Mouse (Mus musculus) neural tube, embryonic 15.5 days (tissue): Measurements from ENCODE around the gene Lrrc32. TPM values are rescaled to one million over a fixed set of nuclear protein-coding genes. Genes with fewer than 3 reads are reported as not detected.

Source experiments
- ATAC-seq: fragments of 200-750 bp; cut with Nextera tagmentation; 2 replicates; pipeline ENCODE4 v1.8.0; 2017; ENCODE audit warnings: mild to moderate bottlenecking, moderate TSS enrichment, moderate library complexity; ENCODE audit not compliant: low FRiP score
- H3K27ac ChIP-seq: fragments of 300-500 bp; sonication (generic); replicated peaks from 2 replicates; pipeline ENCODE4 v1.5.1; 2015; ENCODE audit warnings: mild to moderate bottlenecking, inconsistent platforms
- H3K27me3 ChIP-seq: fragments of 300-500 bp; sonication (generic); replicated peaks from 2 replicates; pipeline ENCODE4 v1.6.1; 2015; ENCODE audit warnings: inconsistent platforms
- H3K36me3 ChIP-seq: fragments of 300-500 bp; sonication (generic); 2 replicates; pipeline ENCODE4 v1.6.1; 2015; ENCODE audit warnings: inconsistent platforms
- H3K4me1 ChIP-seq: fragments of 300-500 bp; sonication (generic); 2 replicates; pipeline ENCODE4 v1.6.1; 2015; ENCODE audit warnings: inconsistent platforms
- H3K4me2 ChIP-seq: fragments of 300-500 bp; sonication (generic); 2 replicates; pipeline ENCODE4 v1.6.1; 2015; ENCODE audit warnings: inconsistent platforms, mild to moderate bottlenecking, moderate library complexity
- H3K4me3 ChIP-seq: fragments of 300-500 bp; sonication (generic); replicated peaks from 2 replicates; pipeline ENCODE4 v1.5.1; 2015; ENCODE audit warnings: mild to moderate bottlenecking, inconsistent platforms
- H3K9ac ChIP-seq: fragments of 300-500 bp; sonication (generic); replicated peaks from 2 replicates; pipeline ENCODE4 v1.6.1; 2015; ENCODE audit warnings: mild to moderate bottlenecking, inconsistent platforms
- H3K9me3 ChIP-seq: fragments of 300-500 bp; sonication (generic); replicated peaks from 2 replicates; pipeline ENCODE4 v1.6.1; 2016; ENCODE audit warnings: inconsistent platforms
- WGBS: fragments of 180-500 bp; shearing (Covaris S2); methylation state at CpG from one replicate; pipeline ENCODE4 v1.1.7; 2015; ENCODE audit warnings: mixed read lengths; 5-methylcytosine and 5-hydroxymethylcytosine counted together
- polyA plus RNA-seq: library from polyadenylated mRNA; unstranded; fragments of >200 nt; fragmentation: Nextera tagmentation; extraction: Ambion mirVana; gene quantifications from 2 replicates; pipeline ENCODE4 v1.2.1, GENCODE M21; 2015

Lrrc32 gene
- polyA plus RNA-seq: 3.1 and 5.5 TPM in 2 replicates

DNA sequence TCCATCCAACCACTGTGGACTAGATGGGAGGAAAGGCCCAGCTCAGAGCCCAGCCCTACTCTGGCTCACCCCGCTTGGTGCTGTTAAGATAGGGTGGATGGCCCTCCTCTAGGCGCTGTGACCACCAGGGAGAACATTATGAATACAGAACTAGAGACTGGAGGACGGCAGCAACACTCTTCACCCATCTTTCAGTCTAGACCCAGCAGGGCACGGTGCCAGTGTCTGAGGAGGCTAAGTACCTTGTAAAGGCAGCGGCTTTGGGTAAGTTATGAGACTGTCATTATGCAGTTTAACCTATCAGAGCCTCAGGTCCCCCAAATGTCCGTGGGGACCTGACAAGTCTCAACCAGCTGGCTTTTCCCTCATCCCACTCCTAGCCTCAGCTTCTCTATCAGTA lies at the start of gene Lrrc32:
Gene Lrrc32, plus strand, starts transcription at position 153 of the 400 bp plus-strand sequence.
- peak within 1 kb of the TSS; percentile 56 for H3K4me3 ChIP-seq
- peak; percentile 6; the same call in 1 of the 2 replicates for ATAC-seq
- 40% methylated on average over 6 of the region's 6 CpGs for WGBS
- peaks cover 30% of the 10 kb centered on the region for H3K4me1 ChIP-seq
- H3K27me3 ChIP-seq: peaks cover 19% of the 10 kb centered on the region
- H3K9me3 ChIP-seq: no peaks in the 10 kb centered on the region
- H3K9ac ChIP-seq: peak within 1 kb of the TSS; percentile 54
- H3K36me3 ChIP-seq: no peaks in the 10 kb centered on the region
- H3K27ac ChIP-seq: no peak within 1 kb of the TSS
- H3K4me2 ChIP-seq: peak within 1 kb of the TSS; percentile 94

DNA sequence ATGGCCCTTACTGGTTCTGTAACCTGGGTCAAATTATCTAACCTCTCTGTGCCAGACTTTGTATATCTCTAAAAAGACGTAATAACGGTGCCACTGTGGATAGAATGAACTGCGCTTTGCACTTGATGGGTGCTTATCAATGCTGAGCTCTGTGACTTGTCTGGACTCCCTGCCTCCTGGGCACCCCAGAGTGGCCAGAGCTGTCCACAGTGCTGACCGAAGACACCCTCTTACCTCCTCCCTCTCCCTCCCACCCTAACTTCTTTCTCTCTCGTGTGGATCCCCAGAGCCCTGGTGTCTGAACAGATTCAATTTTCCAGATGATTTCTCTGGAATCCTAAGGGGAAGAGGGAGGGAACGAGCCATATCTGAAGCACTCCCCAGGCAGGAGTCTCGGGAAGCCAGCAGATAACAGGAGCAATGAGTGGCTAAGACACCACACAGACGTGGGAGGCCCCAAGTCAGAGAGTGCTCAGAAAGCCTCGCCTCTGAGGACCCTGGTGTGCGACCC lies 49.1 kb upstream of the Lrrc32 start, which contains the start of gene Gucy2d:
Gene Gucy2d, plus strand, starts transcription at position 461 of the 511 bp plus-strand sequence.
- Histone ChIP-seq H3K9ac (no peak within 1 kb of the TSS), H3K4me2 (no peak within 1 kb of the TSS), H3K9me3 (no peaks in the 10 kb centered on the region), H3K4me3 (no peak within 1 kb of the TSS), H3K27me3 (no peaks in the 10 kb centered on the region), H3K4me1 (no peaks in the 10 kb centered on the region), H3K27ac (no peak within 1 kb of the TSS), H3K36me3 (no peaks in the 10 kb centered on the region)
- WGBS: 53% methylated on average over 10 of the region's 10 CpGs
- no peak for ATAC-seq

DNA sequence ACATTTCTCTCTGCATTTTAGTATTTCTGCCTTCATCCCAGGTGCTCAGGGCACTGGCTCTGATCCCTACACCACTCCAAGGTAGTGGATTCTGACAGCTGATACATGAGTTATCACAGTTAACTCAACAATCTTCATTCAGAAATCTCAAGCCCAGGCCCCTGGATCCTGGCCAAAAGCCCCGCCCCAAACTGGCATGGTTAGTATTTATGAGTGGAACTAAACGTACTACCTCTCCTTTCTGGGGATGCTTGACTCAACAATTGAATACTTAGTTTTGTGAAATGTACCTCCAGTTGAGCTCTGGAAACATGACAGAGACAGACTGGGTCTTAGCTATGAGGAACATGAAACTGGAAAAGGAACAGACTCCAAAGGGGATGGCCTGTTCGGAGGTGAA lies 42.2 kb upstream of the Lrrc32 start:
- H3K4me1 ChIP-seq: no peaks in the 10 kb centered on the region
- H3K27me3 ChIP-seq: no peaks in the 10 kb centered on the region
- no peak overlapping the region for H3K4me2 ChIP-seq
- no peak overlapping the region for H3K27ac ChIP-seq
- no peak overlapping the region for H3K4me3 ChIP-seq
- no peak overlapping the region for H3K9ac ChIP-seq
- no peak for ATAC-seq
- 71% methylated on average over 3 of the region's 3 CpGs for WGBS
- H3K36me3 ChIP-seq: no peaks in the 10 kb centered on the region
- no peaks in the 10 kb centered on the region for H3K9me3 ChIP-seq

DNA sequence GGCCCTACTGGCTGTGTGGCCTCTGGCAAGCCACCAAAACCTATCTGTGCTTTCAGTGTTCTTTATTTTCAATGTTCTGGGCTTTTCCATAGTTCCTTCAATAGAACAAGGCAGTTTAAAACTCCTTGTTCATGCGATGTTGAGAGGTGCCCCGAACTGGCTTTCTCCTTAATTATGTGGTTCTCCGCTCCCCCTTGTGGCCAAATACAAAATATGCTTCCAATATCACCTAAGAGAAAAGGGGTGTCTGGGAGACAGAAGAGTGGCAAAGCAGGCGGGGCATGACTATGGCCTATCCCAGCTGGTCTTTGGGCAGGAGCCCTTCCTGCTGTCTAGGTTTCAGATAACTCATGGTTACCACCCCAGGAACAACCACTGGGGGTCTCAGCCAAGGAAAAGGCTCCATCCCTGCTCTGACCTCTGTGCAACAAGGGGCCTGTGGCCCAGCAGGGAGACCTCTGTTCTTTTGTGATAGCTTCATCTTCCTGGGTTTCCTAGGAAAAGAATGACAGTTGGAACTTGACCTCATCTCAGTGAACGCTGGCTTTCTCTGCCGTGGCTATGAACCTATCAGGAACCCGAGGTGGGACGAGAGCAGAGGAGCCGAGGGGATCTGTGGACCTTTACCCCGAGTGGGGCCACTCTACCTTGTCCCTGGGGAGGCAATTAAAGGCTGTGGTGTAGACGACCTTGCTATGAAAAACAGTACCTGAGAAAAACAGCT lies 41.3 kb upstream of the Lrrc32 start:
- H3K27me3 ChIP-seq: no peaks in the 10 kb centered on the region
- no peaks in the 10 kb centered on the region for H3K36me3 ChIP-seq
- 64% methylated on average over 11 of the region's 11 CpGs for WGBS
- no peak overlapping the region for H3K27ac ChIP-seq
- no peak overlapping the region for H3K9ac ChIP-seq
- H3K4me2 ChIP-seq: no peak overlapping the region
- H3K4me1 ChIP-seq: no peaks in the 10 kb centered on the region
- H3K4me3 ChIP-seq: no peak overlapping the region
- H3K9me3 ChIP-seq: no peaks in the 10 kb centered on the region
- peak; percentile 21; the same call in 1 of the 2 replicates for ATAC-seq

DNA sequence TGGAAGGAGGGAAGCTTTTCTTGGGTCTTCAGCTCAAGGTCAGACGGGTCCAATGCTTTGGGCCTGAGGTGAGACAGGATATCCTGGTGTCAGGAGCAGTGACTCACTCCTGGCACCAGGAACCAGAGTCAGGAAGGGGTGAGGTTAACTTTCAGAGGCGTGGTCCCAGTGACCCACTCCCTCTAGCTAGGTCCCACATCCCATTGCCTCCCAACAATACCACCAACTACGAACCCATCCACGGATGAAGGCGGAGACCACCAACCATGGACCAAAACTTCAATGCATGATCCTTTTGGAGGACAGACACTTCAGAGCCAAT lies 40.8 kb upstream of the Lrrc32 start:
- no peaks in the 10 kb centered on the region for H3K9me3 ChIP-seq
- no peak for ATAC-seq
- no peak overlapping the region for H3K4me3 ChIP-seq
- H3K36me3 ChIP-seq: no peaks in the 10 kb centered on the region
- H3K4me2 ChIP-seq: no peak overlapping the region
- WGBS: 96% methylated on average over 5 of the region's 5 CpGs
- no peaks in the 10 kb centered on the region for H3K27me3 ChIP-seq
- no peak overlapping the region for H3K27ac ChIP-seq
- H3K9ac ChIP-seq: no peak overlapping the region
- no peaks in the 10 kb centered on the region for H3K4me1 ChIP-seq

DNA sequence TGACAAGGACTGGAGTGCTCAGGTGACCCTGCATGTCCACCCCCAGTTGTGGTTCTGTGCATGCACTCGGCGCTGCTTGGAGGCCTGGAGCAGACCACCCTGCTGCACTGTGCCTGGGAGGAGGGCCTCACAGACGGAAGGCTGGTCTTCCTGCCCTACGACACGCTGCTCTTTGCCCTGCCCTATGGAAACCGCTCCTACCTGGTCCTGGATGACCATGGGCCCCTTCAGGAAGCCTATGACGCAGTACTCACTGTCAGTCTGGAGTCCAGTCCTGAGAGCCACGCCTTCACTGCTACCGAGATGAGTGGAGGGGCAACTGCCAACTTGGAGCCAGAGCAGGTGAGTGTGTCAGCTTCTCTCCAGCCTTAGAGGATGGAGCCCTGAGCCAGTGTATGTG lies 39.4 kb upstream of the Lrrc32 start:
- no peaks in the 10 kb centered on the region for H3K9me3 ChIP-seq
- no peak overlapping the region for H3K9ac ChIP-seq
- H3K27me3 ChIP-seq: no peaks in the 10 kb centered on the region
- no peak for ATAC-seq
- no peak overlapping the region for H3K4me3 ChIP-seq
- H3K4me2 ChIP-seq: no peak overlapping the region
- WGBS: 89% methylated on average over 9 of the region's 9 CpGs
- H3K27ac ChIP-seq: no peak overlapping the region
- H3K36me3 ChIP-seq: no peaks in the 10 kb centered on the region
- H3K4me1 ChIP-seq: peaks cover under 1% of the 10 kb centered on the region; the same call in 1 of the 2 replicates

DNA sequence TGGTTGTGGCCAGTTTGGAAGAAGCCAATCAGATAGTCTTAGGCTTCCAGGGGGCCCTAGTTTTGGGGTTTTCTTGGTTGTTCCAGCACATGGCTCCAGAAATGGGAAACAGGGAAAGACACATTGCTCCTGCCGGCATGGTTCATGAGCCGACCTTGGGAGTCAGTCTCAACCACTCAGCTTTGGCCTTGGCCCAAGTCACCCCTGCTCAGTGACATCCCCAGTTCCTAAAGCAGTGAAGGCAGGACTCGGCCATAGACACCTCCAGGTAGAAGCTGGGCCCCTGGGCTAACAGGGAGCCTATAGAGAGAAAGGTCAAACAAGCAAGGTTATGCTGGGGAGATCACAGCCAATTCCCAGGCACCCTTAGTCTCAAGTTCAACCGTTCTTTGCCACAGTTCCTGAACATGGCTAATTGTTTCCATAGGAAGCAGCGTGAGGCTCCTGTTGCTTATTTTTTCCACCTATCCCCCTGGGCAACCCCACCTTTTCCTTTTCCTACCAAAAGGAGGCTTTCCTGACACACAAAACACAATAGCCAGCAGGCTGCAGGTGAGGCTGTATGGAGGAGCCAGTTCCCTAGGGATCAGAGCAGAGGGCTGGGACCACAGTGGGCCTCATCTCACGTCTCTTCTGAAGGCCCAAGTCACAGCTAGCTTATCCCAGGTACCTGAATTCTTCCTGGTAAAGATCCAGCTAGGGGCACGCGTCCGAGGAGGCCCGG lies 34.5 kb upstream of the Lrrc32 start:
- WGBS: 79% methylated on average over 10 of the region's 10 CpGs
- Histone ChIP-seq H3K4me2 (no peak overlapping the region), H3K4me1 (peaks cover 5% of the 10 kb centered on the region), H3K27ac (no peak overlapping the region), H3K9ac (no peak overlapping the region), H3K4me3 (no peak overlapping the region), H3K27me3 (no peaks in the 10 kb centered on the region), H3K36me3 (no peaks in the 10 kb centered on the region), H3K9me3 (no peaks in the 10 kb centered on the region)
- ATAC-seq: no peak

DNA sequence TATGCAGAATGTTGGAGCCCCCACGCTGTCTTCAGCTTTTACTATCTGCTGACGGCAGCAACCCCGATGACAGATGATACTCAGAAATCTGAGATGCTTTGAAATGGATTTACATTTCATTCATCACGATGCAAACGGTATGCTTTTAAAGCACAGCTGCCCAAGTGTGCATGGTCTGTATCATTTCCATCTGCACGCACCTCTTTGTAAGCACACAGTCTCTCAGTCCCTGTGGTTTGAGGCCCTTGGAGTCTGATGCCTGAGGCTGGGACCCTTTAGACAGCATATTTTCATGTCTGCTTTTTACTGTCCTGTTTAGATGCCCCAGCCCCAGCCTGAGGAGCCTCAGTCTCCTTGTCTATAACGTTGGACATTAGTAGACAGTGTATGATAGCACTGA lies 28.8 kb upstream of the Lrrc32 start:
- H3K27me3 ChIP-seq: no peaks in the 10 kb centered on the region
- H3K9me3 ChIP-seq: no peaks in the 10 kb centered on the region
- ATAC-seq: no peak

DNA sequence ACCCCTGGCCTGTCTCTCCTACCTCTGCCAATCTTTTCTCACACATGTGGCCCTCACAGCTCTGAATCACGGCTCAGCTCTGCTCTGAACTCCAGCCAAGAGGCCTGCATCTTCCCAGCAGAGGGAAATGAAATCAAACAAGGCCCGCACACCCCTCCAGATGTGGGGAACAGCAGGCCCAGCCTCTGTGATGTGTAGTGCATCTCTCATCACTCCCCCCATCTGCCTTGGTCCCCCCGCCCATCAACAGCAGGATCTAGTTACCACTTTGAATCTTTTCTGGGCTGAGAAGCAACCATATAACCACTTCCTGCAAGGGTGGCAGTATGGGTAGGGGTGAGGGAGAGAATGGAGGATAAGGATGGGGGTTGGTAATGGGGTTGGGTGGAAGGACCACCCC lies 20.0 kb upstream of the Lrrc32 start:
- no peaks in the 10 kb centered on the region for H3K27me3 ChIP-seq
- no peaks in the 10 kb centered on the region for H3K4me1 ChIP-seq
- no peak overlapping the region for H3K4me3 ChIP-seq
- H3K4me2 ChIP-seq: no peak overlapping the region
- H3K9ac ChIP-seq: no peak overlapping the region
- ATAC-seq: no peak
- H3K9me3 ChIP-seq: no peaks in the 10 kb centered on the region
- H3K27ac ChIP-seq: no peak overlapping the region
- H3K36me3 ChIP-seq: no peaks in the 10 kb centered on the region
- WGBS: 69% methylated on average over 3 of the region's 3 CpGs

More for the DNA sequence above, 28.8 kb upstream of the Lrrc32 start:
- WGBS: 69% methylated on average over 7 of the region's 7 CpGs
- Histone ChIP-seq H3K4me3 (no peak overlapping the region), H3K27ac (no peak overlapping the region), H3K9ac (no peak overlapping the region), H3K36me3 (no peaks in the 10 kb centered on the region), H3K4me1 (no peaks in the 10 kb centered on the region), H3K4me2 (no peak overlapping the region)

DNA sequence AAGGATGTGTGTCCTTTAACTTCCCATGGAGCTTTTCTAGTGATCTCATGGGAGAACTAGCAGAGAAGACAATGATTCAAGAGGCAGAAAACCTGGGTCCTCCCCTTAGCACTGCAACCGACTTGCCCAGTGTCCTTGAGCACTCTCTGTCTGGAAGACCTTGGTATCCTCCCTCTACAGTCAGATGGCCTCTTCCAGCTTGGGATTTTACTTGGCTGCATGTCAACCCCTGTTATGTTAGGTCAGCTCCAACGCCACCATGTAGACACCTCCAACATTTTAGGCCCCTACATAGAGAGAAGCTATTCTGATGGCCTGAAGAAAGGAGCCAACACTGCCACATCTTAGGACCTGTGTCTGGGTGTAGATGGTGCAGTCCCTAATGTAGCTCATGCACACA lies 16.6 kb upstream of the Lrrc32 start:
- no peak overlapping the region for H3K4me2 ChIP-seq
- WGBS: 88% methylated on average over 2 of the region's 2 CpGs
- no peaks in the 10 kb centered on the region for H3K9me3 ChIP-seq
- H3K27ac ChIP-seq: no peak overlapping the region
- H3K4me3 ChIP-seq: no peak overlapping the region
- no peaks in the 10 kb centered on the region for H3K36me3 ChIP-seq
- no peaks in the 10 kb centered on the region for H3K27me3 ChIP-seq
- H3K9ac ChIP-seq: no peak overlapping the region
- no peak for ATAC-seq
- no peaks in the 10 kb centered on the region for H3K4me1 ChIP-seq

DNA sequence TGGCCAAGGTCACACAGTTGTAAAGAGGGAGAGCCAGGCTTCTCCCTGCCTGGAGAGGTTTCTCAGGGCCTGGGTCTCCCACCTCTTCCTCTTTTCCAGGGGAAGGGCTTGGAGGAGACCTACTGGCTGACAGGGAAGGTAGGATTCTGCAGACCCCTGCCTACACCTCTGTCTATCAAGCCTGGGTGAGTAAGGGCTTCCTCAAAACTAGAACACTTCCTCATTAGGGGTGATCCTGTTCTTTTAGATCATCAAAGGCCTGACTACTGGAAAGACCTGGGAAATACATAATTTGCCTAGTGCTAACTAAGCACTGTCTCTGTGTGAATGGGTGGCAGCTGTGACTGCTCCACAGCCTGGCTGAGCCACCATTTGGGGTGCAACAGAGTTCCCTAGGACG lies 14.5 kb upstream of the Lrrc32 start:
- no peak overlapping the region for H3K4me2 ChIP-seq
- H3K9me3 ChIP-seq: no peaks in the 10 kb centered on the region
- H3K36me3 ChIP-seq: no peaks in the 10 kb centered on the region
- no peak overlapping the region for H3K9ac ChIP-seq
- no peaks in the 10 kb centered on the region for H3K27me3 ChIP-seq
- H3K27ac ChIP-seq: no peak overlapping the region
- ATAC-seq: no peak
- 91% methylated on average over 1 of the region's 1 CpGs for WGBS
- no peaks in the 10 kb centered on the region for H3K4me1 ChIP-seq
- H3K4me3 ChIP-seq: no peak overlapping the region

DNA sequence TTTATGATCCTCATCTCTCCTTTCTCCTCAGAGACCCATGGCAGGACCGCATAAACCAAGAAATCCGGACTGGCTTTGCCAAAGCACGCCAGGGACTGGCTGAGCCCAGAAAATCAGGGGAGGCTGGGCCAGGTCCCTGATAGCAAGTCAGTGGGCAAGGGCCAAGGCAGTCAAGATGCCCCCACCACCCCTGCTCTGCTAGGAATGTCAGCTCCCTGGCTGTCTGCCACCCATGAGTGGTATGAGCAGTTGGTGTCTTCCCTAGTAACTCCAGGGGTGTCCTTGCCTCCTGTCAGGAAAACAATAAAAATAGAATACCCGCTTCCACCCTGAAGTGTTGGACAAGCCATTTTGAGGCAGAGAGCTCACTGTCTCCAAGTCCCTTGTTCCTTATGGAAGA lies 11.9 kb upstream of the Lrrc32 start:
- H3K36me3 ChIP-seq: no peaks in the 10 kb centered on the region
- no peaks in the 10 kb centered on the region for H3K27me3 ChIP-seq
- 67% methylated on average over 4 of the region's 4 CpGs for WGBS
- H3K9me3 ChIP-seq: no peaks in the 10 kb centered on the region
- H3K27ac ChIP-seq: no peak overlapping the region
- H3K4me1 ChIP-seq: peaks cover 5% of the 10 kb centered on the region; the same call in 1 of the 2 replicates
- ATAC-seq: no peak
- H3K4me2 ChIP-seq: no peak overlapping the region
- no peak overlapping the region for H3K4me3 ChIP-seq
- H3K9ac ChIP-seq: no peak overlapping the region
